Mouse (Mus musculus): Measurements from ENCODE around the gene Spdye4a. TPM values are rescaled to one million over a fixed set of nuclear protein-coding genes. Genes with fewer than 3 reads are reported as not detected.

Spdye4a gene
- polyA plus RNA-seq (2015; fragmentation: Nextera tagmentation; extraction: Ambion mirVana), result not detected in 2 replicates

GRCm38 (mm10) chr5:143226790-143227189, at the start of gene Spdye4a:
Spdye4a (minus strand) TSS chr5:143226890.
- no peak within 1 kb of the TSS for H3K9ac ChIP-seq (ENCODE audit: low read length)
- no peak within 1 kb of the TSS for H3K4me2 ChIP-seq (ENCODE audit: low read depth, low read length)
- peaks cover 6% of the 10 kb centered on the region; the same call in 1 of the 2 replicates for H3K9me3 ChIP-seq (replicated peaks; ENCODE audit: control insufficient read depth, low read length)
- no peaks in the 10 kb centered on the region for H3K27me3 ChIP-seq (ENCODE audit: control insufficient read depth, insufficient read depth, low read length)
- no peaks in the 10 kb centered on the region for H3K4me1 ChIP-seq (ENCODE audit: control insufficient read depth, insufficient read depth, low read length)
- no peak for ATAC-seq (ENCODE audit: insufficient read depth, low FRiP score)
- no peak within 1 kb of the TSS for H3K4me3 ChIP-seq (replicated peaks; ENCODE audit: low read length)
- no peaks in the 10 kb centered on the region for H3K36me3 ChIP-seq (ENCODE audit: control insufficient read depth, insufficient read depth, low read length)
- 79% methylated on average over 3 of the region's 3 CpGs for WGBS
- H3K27ac ChIP-seq (ENCODE audit: low read length), result no peak within 1 kb of the TSS

GRCm38 (mm10) chr5:143275761-143276160, 49.1 kb upstream of the Spdye4a start:
- no peak for ATAC-seq (ENCODE audit: insufficient read depth, low FRiP score)
- Histone ChIP-seq H3K4me1 (ENCODE audit: control insufficient read depth, insufficient read depth, low read length) (peaks cover 1% of the 10 kb centered on the region), H3K4me3 (replicated peaks; ENCODE audit: low read length) (no peak overlapping the region), H3K4me2 (ENCODE audit: low read depth, low read length) (no peak overlapping the region), H3K27ac (ENCODE audit: low read length) (no peak overlapping the region), H3K9ac (ENCODE audit: low read length) (no peak overlapping the region), H3K9me3 (replicated peaks; ENCODE audit: control insufficient read depth, low read length) (no peaks in the 10 kb centered on the region), H3K36me3 (ENCODE audit: control insufficient read depth, insufficient read depth, low read length) (no peaks in the 10 kb centered on the region), H3K27me3 (ENCODE audit: control insufficient read depth, insufficient read depth, low read length) (peaks cover 3% of the 10 kb centered on the region; the same call in 1 of the 2 replicates)
- WGBS, result 48% methylated on average over 5 of the region's 5 CpGs

GRCm38 (mm10) chr5:143272540-143273330, 46.0 kb upstream of the Spdye4a start:
- ATAC-seq (ENCODE audit: insufficient read depth, low FRiP score), result 0 out of 2 replicates have a peak, but pooled peaks have one; percentile 11
- no peaks in the 10 kb centered on the region for H3K9me3 ChIP-seq (replicated peaks; ENCODE audit: control insufficient read depth, low read length)
- H3K27me3 ChIP-seq (ENCODE audit: control insufficient read depth, insufficient read depth, low read length), result peaks cover 3% of the 10 kb centered on the region; the same call in 1 of the 2 replicates
- no peak overlapping the region for H3K27ac ChIP-seq (ENCODE audit: low read length)
- peaks cover 12% of the 10 kb centered on the region for H3K4me1 ChIP-seq (ENCODE audit: control insufficient read depth, insufficient read depth, low read length)
- H3K4me3 ChIP-seq (replicated peaks; ENCODE audit: low read length), result no peak overlapping the region
- H3K9ac ChIP-seq (ENCODE audit: low read length), result no peak overlapping the region
- 81% methylated on average over 16 of the region's 16 CpGs for WGBS
- H3K36me3 ChIP-seq (ENCODE audit: control insufficient read depth, insufficient read depth, low read length), result no peaks in the 10 kb centered on the region
- H3K4me2 ChIP-seq (ENCODE audit: low read depth, low read length), result no peak overlapping the region

GRCm38 (mm10) chr5:143272108-143272507, 45.4 kb upstream of the Spdye4a start:
- Histone ChIP-seq H3K9me3 (replicated peaks; ENCODE audit: control insufficient read depth, low read length) (no peaks in the 10 kb centered on the region), H3K4me3 (replicated peaks; ENCODE audit: low read length) (no peak overlapping the region), H3K4me2 (ENCODE audit: low read depth, low read length) (no peak overlapping the region), H3K27me3 (ENCODE audit: control insufficient read depth, insufficient read depth, low read length) (peaks cover 3% of the 10 kb centered on the region; the same call in 1 of the 2 replicates), H3K36me3 (ENCODE audit: control insufficient read depth, insufficient read depth, low read length) (no peaks in the 10 kb centered on the region), H3K9ac (ENCODE audit: low read length) (no peak overlapping the region), H3K27ac (ENCODE audit: low read length) (no peak overlapping the region), H3K4me1 (ENCODE audit: control insufficient read depth, insufficient read depth, low read length) (peaks cover 12% of the 10 kb centered on the region)
- no peak for ATAC-seq (ENCODE audit: insufficient read depth, low FRiP score)
- 71% methylated on average over 3 of the region's 3 CpGs for WGBS

GRCm38 (mm10) chr5:143271642-143272041, 45.0 kb upstream of the Spdye4a start:
- H3K9ac ChIP-seq (ENCODE audit: low read length), result no peak overlapping the region
- WGBS, result 82% methylated on average over 6 of the region's 6 CpGs

GRCm38 (mm10) chr5:143270151-143270519, 43.4 kb upstream of the Spdye4a start:
- Histone ChIP-seq H3K9me3 (replicated peaks; ENCODE audit: control insufficient read depth, low read length) (no peaks in the 10 kb centered on the region), H3K27me3 (ENCODE audit: control insufficient read depth, insufficient read depth, low read length) (no peaks in the 10 kb centered on the region), H3K36me3 (ENCODE audit: control insufficient read depth, insufficient read depth, low read length) (no peaks in the 10 kb centered on the region)

More at GRCm38 (mm10) chr5:143271642-143272041, 45.0 kb upstream of the Spdye4a start:
- no peaks in the 10 kb centered on the region for H3K36me3 ChIP-seq (ENCODE audit: control insufficient read depth, insufficient read depth, low read length)
- H3K4me3 ChIP-seq (replicated peaks; ENCODE audit: low read length), result no peak overlapping the region
- H3K4me2 ChIP-seq (ENCODE audit: low read depth, low read length), result no peak overlapping the region
- peaks cover 3% of the 10 kb centered on the region; the same call in 1 of the 2 replicates for H3K27me3 ChIP-seq (ENCODE audit: control insufficient read depth, insufficient read depth, low read length)
- no peak overlapping the region for H3K27ac ChIP-seq (ENCODE audit: low read length)
- peaks cover 12% of the 10 kb centered on the region for H3K4me1 ChIP-seq (ENCODE audit: control insufficient read depth, insufficient read depth, low read length)
- no peak for ATAC-seq (ENCODE audit: insufficient read depth, low FRiP score)
- no peaks in the 10 kb centered on the region for H3K9me3 ChIP-seq (replicated peaks; ENCODE audit: control insufficient read depth, low read length)

GRCm38 (mm10) chr5:143269363-143270150, 42.9 kb upstream of the Spdye4a start, which contains the start of gene Zfp316:
Zfp316 (minus strand) TSS chr5:143270022.
- no peaks in the 10 kb centered on the region for H3K9me3 ChIP-seq (replicated peaks; ENCODE audit: control insufficient read depth, low read length)
- H3K4me1 ChIP-seq (ENCODE audit: control insufficient read depth, insufficient read depth, low read length), result peaks cover 12% of the 10 kb centered on the region
- peak within 1 kb of the TSS; percentile 95 for H3K9ac ChIP-seq (ENCODE audit: low read length)
- peak; percentile 74 for ATAC-seq (ENCODE audit: insufficient read depth, low FRiP score)
- no peaks in the 10 kb centered on the region for H3K27me3 ChIP-seq (ENCODE audit: control insufficient read depth, insufficient read depth, low read length)
- peak within 1 kb of the TSS; percentile 87 for H3K4me2 ChIP-seq (ENCODE audit: low read depth, low read length)
- H3K4me3 ChIP-seq (replicated peaks; ENCODE audit: low read length), result peak within 1 kb of the TSS; percentile 84
- H3K27ac ChIP-seq (ENCODE audit: low read length), result peak within 1 kb of the TSS; percentile 38; the same call in 1 of the 2 replicates
- under 1% methylated on average over 77 of the region's 79 CpGs for WGBS
- no peaks in the 10 kb centered on the region for H3K36me3 ChIP-seq (ENCODE audit: control insufficient read depth, insufficient read depth, low read length)

More at GRCm38 (mm10) chr5:143270151-143270519, 43.4 kb upstream of the Spdye4a start:
- peak overlapping the region; percentile 87 for H3K4me2 ChIP-seq (ENCODE audit: low read depth, low read length)
- H3K4me1 ChIP-seq (ENCODE audit: control insufficient read depth, insufficient read depth, low read length), result peaks cover 12% of the 10 kb centered on the region
- no peak overlapping the region for H3K27ac ChIP-seq (ENCODE audit: low read length)
- peak overlapping the region; percentile 84 for H3K4me3 ChIP-seq (replicated peaks; ENCODE audit: low read length)
- H3K9ac ChIP-seq (ENCODE audit: low read length), result peak overlapping the region; percentile 95
- ATAC-seq (ENCODE audit: insufficient read depth, low FRiP score), result no peak; the same call in none of the 2 replicates
- 3% methylated on average over 12 of the region's 12 CpGs for WGBS

GRCm38 (mm10) chr5:143268985-143269362, 42.3 kb upstream of the Spdye4a start:
- peak overlapping the region; percentile 95 for H3K9ac ChIP-seq (ENCODE audit: low read length)
- no peaks in the 10 kb centered on the region for H3K9me3 ChIP-seq (replicated peaks; ENCODE audit: control insufficient read depth, low read length)
- no peaks in the 10 kb centered on the region; the same call in 1 of the 2 replicates for H3K36me3 ChIP-seq (ENCODE audit: control insufficient read depth, insufficient read depth, low read length)
- WGBS, result 26% methylated on average over 8 of the region's 8 CpGs
- H3K4me1 ChIP-seq (ENCODE audit: control insufficient read depth, insufficient read depth, low read length), result peaks cover 12% of the 10 kb centered on the region
- no peak for ATAC-seq (ENCODE audit: insufficient read depth, low FRiP score)
- H3K4me2 ChIP-seq (ENCODE audit: low read depth, low read length), result peak overlapping the region; percentile 87
- H3K27ac ChIP-seq (ENCODE audit: low read length), result no peak overlapping the region
- H3K4me3 ChIP-seq (replicated peaks; ENCODE audit: low read length), result peak overlapping the region; percentile 84
- no peaks in the 10 kb centered on the region for H3K27me3 ChIP-seq (ENCODE audit: control insufficient read depth, insufficient read depth, low read length)

Data from stomach, embryonic 16.5 days (tissue).